Mouse (Mus musculus) hindbrain, embryonic 12.5 days (tissue): ENCODE measurements around the gene Acap3. TPM values are rescaled to one million over a fixed set of nuclear protein-coding genes. Genes with fewer than 3 reads are reported as not detected.

Experiments used
- ATAC-seq: fragments of 200-750 bp; cut with Nextera tagmentation; 2 replicates; pipeline ENCODE4 v1.8.0; 2017; ENCODE audit warnings: moderate TSS enrichment; ENCODE audit not compliant: low FRiP score
- H3K27ac ChIP-seq: fragments of 300-500 bp; sonication (generic); 2 replicates; pipeline ENCODE4 v1.5.1; 2016; ENCODE audit warnings: mild to moderate bottlenecking
- H3K27me3 ChIP-seq: fragments of 300-500 bp; sonication (generic); 2 replicates; pipeline ENCODE4 v1.6.1; 2016; ENCODE audit warnings: mild to moderate bottlenecking
- H3K36me3 ChIP-seq: fragments of 300-500 bp; sonication (generic); 2 replicates; pipeline ENCODE4 v1.6.1; 2016; ENCODE audit warnings: mild to moderate bottlenecking
- H3K4me1 ChIP-seq: fragments of 300-500 bp; sonication (generic); 2 replicates; pipeline ENCODE4 v1.6.1; 2016
- H3K4me2 ChIP-seq: fragments of 300-500 bp; sonication (generic); replicated peaks from 2 replicates; pipeline ENCODE4 v1.6.1; 2016; ENCODE audit warnings: mild to moderate bottlenecking
- H3K4me3 ChIP-seq: fragments of 300-500 bp; sonication (generic); 2 replicates; pipeline ENCODE4 v1.5.1; 2016; ENCODE audit warnings: mild to moderate bottlenecking
- H3K9ac ChIP-seq: fragments of 300-500 bp; sonication (generic); 2 replicates; pipeline ENCODE4 v1.6.1; 2016; ENCODE audit warnings: mild to moderate bottlenecking, moderate library complexity
- H3K9me3 ChIP-seq: fragments of 300-500 bp; sonication (generic); replicated peaks from 2 replicates; pipeline ENCODE4 v1.6.1; 2016; ENCODE audit warnings: mild to moderate bottlenecking
- WGBS: fragments of 180-500 bp; shearing (Covaris S2); methylation state at CpG from one replicate; pipeline ENCODE4 v1.1.7; 2016; 5-methylcytosine and 5-hydroxymethylcytosine counted together
- polyA plus RNA-seq: library from polyadenylated mRNA; unstranded; fragments of >200 nt; fragmentation: Nextera tagmentation; extraction: Ambion mirVana; gene quantifications from 2 replicates; pipeline ENCODE4 v1.2.1, GENCODE M21; 2016

The Acap3 gene
- polyA plus RNA-seq, 1 experiment from 2014 or later, result 64.9 TPM

DNA sequence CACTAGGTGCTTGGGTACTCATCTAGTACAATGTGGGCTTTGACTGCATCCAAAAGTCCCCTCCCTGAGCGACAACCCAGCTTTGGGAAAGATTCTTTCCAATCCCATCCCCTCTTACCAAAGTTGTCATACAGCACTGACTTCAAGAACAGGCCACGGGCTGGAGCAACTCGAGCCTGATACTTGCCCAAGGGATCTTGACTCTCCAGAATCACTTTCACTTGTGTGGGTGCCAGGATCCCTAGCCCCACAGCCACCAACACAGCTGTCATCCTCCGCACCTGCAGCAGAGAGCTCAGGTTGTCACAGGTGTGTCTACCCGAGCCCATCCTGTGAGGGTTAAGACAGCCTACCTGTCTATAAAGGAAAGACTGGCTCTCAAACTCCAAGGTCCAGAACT, 2.3 kb upstream of the Acap3 start:
- Histone ChIP-seq H3K9me3 (no peaks in the 10 kb centered on the region), H3K27me3 (no peaks in the 10 kb centered on the region), H3K27ac (no peak overlapping the region), H3K4me2 (no peak overlapping the region), H3K36me3 (peaks cover 44% of the 10 kb centered on the region), H3K9ac (no peak overlapping the region), H3K4me1 (peaks cover 26% of the 10 kb centered on the region), H3K4me3 (no peak overlapping the region)
- no peak for ATAC-seq
- WGBS, result 85% methylated on average over 5 of the region's 5 CpGs

DNA sequence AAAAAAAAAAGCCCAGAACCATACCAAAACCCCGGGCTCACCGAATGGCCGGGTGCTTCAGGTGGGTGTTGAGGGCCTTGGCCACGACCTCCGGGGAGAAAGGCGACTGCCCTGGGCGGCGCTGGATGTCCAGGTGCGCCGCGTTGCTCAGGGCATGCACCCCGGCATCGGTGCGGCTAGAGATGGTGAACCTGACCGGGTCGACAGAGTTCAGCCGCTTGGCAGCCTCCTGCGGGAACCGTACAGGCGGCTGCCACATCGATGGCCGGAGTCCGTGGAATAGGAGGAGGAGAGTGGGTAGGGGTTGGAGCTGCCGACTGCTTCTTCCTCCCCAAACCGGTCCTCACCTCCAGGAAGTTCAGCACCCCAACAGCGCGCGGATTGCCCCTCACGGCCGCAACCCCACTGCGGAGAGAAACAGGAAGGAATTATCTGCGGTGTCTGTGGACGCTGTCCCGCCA, 581 bp upstream of the Acap3 start:
- H3K4me1 ChIP-seq, result peaks cover 40% of the 10 kb centered on the region

GRCm38 (mm10) chr4:155892017-155892416, 395 bp downstream of the Acap3 start:
- H3K4me3 ChIP-seq, result peak overlapping the region; percentile 95
- H3K27me3 ChIP-seq, result no peaks in the 10 kb centered on the region
- H3K27ac ChIP-seq, result peak overlapping the region; percentile 99
- ATAC-seq, result peak; percentile 91
- peak overlapping the region; percentile 96 for H3K9ac ChIP-seq
- peak overlapping the region; percentile 98 for H3K4me2 ChIP-seq
- peaks cover 36% of the 10 kb centered on the region for H3K36me3 ChIP-seq
- no peaks in the 10 kb centered on the region for H3K9me3 ChIP-seq
- WGBS, result under 1% methylated on average over 50 of the region's 56 CpGs
- H3K4me1 ChIP-seq, result peaks cover 40% of the 10 kb centered on the region

More for the DNA sequence above, 581 bp upstream of the Acap3 start:
- Histone ChIP-seq H3K27me3 (no peaks in the 10 kb centered on the region), H3K27ac (peak overlapping the region; percentile 99), H3K9me3 (no peaks in the 10 kb centered on the region), H3K9ac (peak overlapping the region; percentile 96), H3K4me3 (peak overlapping the region; percentile 95), H3K36me3 (peaks cover 36% of the 10 kb centered on the region), H3K4me2 (peak overlapping the region; percentile 98)
- under 1% methylated on average over 34 of the region's 34 CpGs for WGBS
- no peak; the same call in 1 of the 2 replicates for ATAC-seq

GRCm38 (mm10) chr4:155892438-155893211, 1.0 kb downstream of the Acap3 start:
- H3K4me1 ChIP-seq, result peaks cover 40% of the 10 kb centered on the region
- no peaks in the 10 kb centered on the region for H3K27me3 ChIP-seq
- H3K9ac ChIP-seq, result peak overlapping the region; percentile 96
- H3K36me3 ChIP-seq, result peaks cover 33% of the 10 kb centered on the region
- peak overlapping the region; percentile 99 for H3K27ac ChIP-seq
- 4% methylated on average over 37 of the region's 37 CpGs for WGBS
- H3K9me3 ChIP-seq, result no peaks in the 10 kb centered on the region
- ATAC-seq, result peak; percentile 58
- peak overlapping the region; percentile 95 for H3K4me3 ChIP-seq
- peak overlapping the region; percentile 98 for H3K4me2 ChIP-seq

- Histone ChIP-seq H3K9ac (peak overlapping the region; percentile 96), H3K4me3 (peak overlapping the region; percentile 95), H3K27me3 (no peaks in the 10 kb centered on the region), H3K4me1 (peaks cover 40% of the 10 kb centered on the region), H3K36me3 (peaks cover 31% of the 10 kb centered on the region), H3K27ac (no peak overlapping the region), H3K4me2 (peak overlapping the region; percentile 98), H3K9me3 (no peaks in the 10 kb centered on the region)
- no peak for ATAC-seq
- WGBS, result 73% methylated on average over 8 of the region's 8 CpGs
These were observed 1.6 kb downstream of the Acap3 start for GRCm38 (mm10) chr4:155893212-155893690.

DNA sequence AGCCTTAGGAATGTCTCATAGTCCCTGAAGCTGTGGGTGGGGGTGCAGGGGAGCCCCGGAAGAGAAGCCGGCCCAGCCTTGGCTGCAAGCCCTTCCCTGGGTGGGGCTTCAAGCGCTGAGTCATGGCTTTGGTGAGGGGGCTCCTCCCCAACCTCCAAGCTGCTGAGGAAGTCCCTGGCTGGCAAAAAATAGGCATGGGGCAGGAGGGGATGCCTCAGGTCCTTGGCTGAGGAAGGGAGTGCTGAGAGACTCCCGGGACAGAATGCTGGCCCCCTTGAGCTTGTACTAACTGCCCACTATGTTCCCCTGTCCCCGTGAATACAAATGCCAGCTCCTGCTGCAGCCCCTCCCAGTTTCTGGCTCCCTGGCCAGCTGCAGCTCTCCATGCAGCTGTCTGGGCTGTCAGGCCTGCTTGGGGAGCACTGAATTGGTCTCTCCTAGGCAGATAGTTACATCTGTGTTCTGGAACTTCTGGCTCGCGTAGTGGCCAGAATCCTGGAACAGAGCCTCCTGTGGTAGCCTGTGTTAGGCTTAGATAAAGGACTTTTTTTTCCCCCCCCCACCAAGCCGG, 2.8 kb downstream of the Acap3 start:
- no peak for ATAC-seq
- Histone ChIP-seq H3K27me3 (no peaks in the 10 kb centered on the region), H3K4me3 (peak overlapping the region; percentile 95), H3K9ac (peak overlapping the region; percentile 54), H3K36me3 (peaks cover 33% of the 10 kb centered on the region), H3K27ac (peak overlapping the region; percentile 35; the same call in 1 of the 2 replicates), H3K4me1 (peaks cover 40% of the 10 kb centered on the region), H3K9me3 (no peaks in the 10 kb centered on the region), H3K4me2 (peak overlapping the region; percentile 98)
- WGBS, result 39% methylated on average over 8 of the region's 8 CpGs

DNA sequence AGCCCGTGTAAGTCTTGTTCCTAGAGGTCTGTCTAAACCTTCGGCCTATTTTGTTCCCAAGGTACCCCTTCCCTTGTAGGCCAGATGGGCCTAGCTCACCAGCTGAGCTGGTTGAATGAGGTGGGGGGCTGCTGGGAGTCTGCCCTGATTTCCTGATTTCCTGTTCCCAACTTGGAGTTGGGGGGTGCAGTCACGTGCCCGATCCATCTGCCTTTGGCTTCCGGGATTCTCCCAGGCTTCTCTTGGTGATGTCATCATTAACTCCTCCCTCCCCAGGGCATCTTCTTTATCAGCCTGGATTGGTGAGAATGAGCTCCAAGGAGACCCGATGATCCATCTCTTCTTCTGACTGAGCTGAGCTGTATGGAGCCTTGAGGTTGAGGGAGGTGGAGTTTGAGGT, 3.6 kb downstream of the Acap3 start:
- Histone ChIP-seq H3K9ac (peak overlapping the region; percentile 54; the same call in 1 of the 2 replicates), H3K4me3 (peak overlapping the region; percentile 95), H3K27me3 (no peaks in the 10 kb centered on the region), H3K4me2 (peak overlapping the region; percentile 98), H3K9me3 (no peaks in the 10 kb centered on the region), H3K27ac (peak overlapping the region; percentile 35; the same call in 1 of the 2 replicates), H3K36me3 (peaks cover 41% of the 10 kb centered on the region), H3K4me1 (peaks cover 39% of the 10 kb centered on the region)
- no peak for ATAC-seq
- 45% methylated on average over 6 of the region's 6 CpGs for WGBS

- no peak overlapping the region for H3K27ac ChIP-seq
- H3K9ac ChIP-seq, result no peak overlapping the region
- peaks cover 47% of the 10 kb centered on the region for H3K36me3 ChIP-seq
- H3K27me3 ChIP-seq, result no peaks in the 10 kb centered on the region
- H3K4me3 ChIP-seq, result no peak overlapping the region
- no peak for ATAC-seq
- WGBS, result 96% methylated on average over 4 of the region's 4 CpGs
- H3K4me1 ChIP-seq, result peaks cover 33% of the 10 kb centered on the region
- peak overlapping the region; percentile 98; the same call in 1 of the 2 replicates for H3K4me2 ChIP-seq
- H3K9me3 ChIP-seq, result no peaks in the 10 kb centered on the region
These were observed 4.2 kb downstream of the Acap3 start for GRCm38 (mm10) chr4:155895826-155896225.

DNA sequence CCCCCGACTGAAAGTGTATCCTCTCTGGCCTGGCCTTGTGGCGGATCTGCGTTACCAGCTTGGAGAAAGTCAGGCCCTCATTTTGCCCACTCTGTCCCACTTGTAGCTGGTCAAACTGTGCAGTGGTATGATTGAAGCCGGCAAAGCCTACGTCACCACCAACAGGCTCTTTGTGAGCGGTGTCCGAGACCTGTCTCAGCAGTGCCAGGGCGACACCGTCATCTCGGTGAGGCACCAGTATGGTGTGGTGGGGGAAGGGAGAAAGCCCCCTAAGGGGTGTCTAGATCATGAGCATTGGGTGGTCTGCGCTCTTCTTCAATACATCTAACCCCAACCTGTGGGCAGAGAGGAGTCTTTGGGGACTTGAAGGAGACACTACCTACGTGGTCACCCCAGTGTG, 4.8 kb downstream of the Acap3 start:
- no peak for ATAC-seq
- Histone ChIP-seq H3K4me2 (no peak overlapping the region), H3K4me1 (peaks cover 32% of the 10 kb centered on the region), H3K27me3 (no peaks in the 10 kb centered on the region), H3K27ac (no peak overlapping the region), H3K4me3 (no peak overlapping the region), H3K9ac (no peak overlapping the region), H3K36me3 (peaks cover 53% of the 10 kb centered on the region), H3K9me3 (no peaks in the 10 kb centered on the region)
- WGBS, result 95% methylated on average over 12 of the region's 12 CpGs

DNA sequence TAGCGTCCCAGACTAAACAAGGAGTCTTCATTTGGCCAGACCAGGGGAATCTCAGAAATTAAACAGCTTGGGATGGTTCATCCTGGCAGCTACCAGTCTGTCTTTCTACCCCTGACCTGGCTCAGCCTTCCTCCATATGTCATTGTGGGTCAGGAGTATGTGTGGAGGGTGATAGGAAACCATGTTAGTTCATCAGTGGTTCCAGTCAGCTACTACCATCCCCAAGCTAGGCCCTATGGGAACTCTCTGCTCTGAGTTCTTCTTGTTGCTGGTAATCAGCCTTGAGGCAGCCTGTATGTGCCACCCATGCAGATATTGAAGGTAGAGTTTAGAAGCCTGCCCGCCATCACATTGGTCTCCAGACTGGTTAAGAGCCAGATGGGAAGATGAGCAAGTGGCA, 6.7 kb downstream of the Acap3 start:
- no peak overlapping the region for H3K4me3 ChIP-seq
- no peak overlapping the region for H3K9ac ChIP-seq
- peaks cover 72% of the 10 kb centered on the region for H3K36me3 ChIP-seq
- H3K9me3 ChIP-seq, result no peaks in the 10 kb centered on the region
- no peaks in the 10 kb centered on the region for H3K27me3 ChIP-seq
- no peak overlapping the region for H3K27ac ChIP-seq
- no peak overlapping the region for H3K4me2 ChIP-seq
- 93% methylated on average over 2 of the region's 2 CpGs for WGBS
- peaks cover 25% of the 10 kb centered on the region for H3K4me1 ChIP-seq
- no peak for ATAC-seq

GRCm38 (mm10) chr4:155899355-155899754, 7.7 kb downstream of the Acap3 start:
- no peaks in the 10 kb centered on the region for H3K27me3 ChIP-seq
- WGBS, result 97% methylated on average over 7 of the region's 7 CpGs
- peaks cover 15% of the 10 kb centered on the region for H3K4me1 ChIP-seq
- H3K27ac ChIP-seq, result no peak overlapping the region
- no peak overlapping the region for H3K4me3 ChIP-seq
- ATAC-seq, result no peak
- H3K9me3 ChIP-seq, result no peaks in the 10 kb centered on the region
- H3K9ac ChIP-seq, result no peak overlapping the region
- H3K36me3 ChIP-seq, result peaks cover 82% of the 10 kb centered on the region
- no peak overlapping the region for H3K4me2 ChIP-seq

- no peaks in the 10 kb centered on the region for H3K9me3 ChIP-seq
- WGBS, result 86% methylated on average over 3 of the region's 3 CpGs
- no peak overlapping the region for H3K9ac ChIP-seq
- ATAC-seq, result no peak
- no peak overlapping the region for H3K27ac ChIP-seq
- no peak overlapping the region for H3K4me2 ChIP-seq
- H3K36me3 ChIP-seq, result peaks cover 94% of the 10 kb centered on the region
- no peak overlapping the region for H3K4me3 ChIP-seq
- no peaks in the 10 kb centered on the region for H3K4me1 ChIP-seq
- no peaks in the 10 kb centered on the region for H3K27me3 ChIP-seq
These were observed 9.6 kb downstream of the Acap3 start for GRCm38 (mm10) chr4:155901205-155901604.
